Comparison of ENCODE assay signal across 20 mouse cellular contexts in genomic region chr4:59686716-59687115, GRCm38 (mm10).
"Had no signal": no experiment of that assay in that cellular context is flagged by ENCODE, and none has a peak within 500 bp of the region (broad histone marks: within the 10 kb centered on the region; RNA-seq: fewer than 3 reads in every experiment).

No protein-coding gene starts in this region.

- H3K9me3 ChIP-seq: liver, embryonic 15.5 days; lung, embryonic 15.5 days; megakaryocyte, embryonic 14.5 days; midbrain, embryonic 10.5 days; midbrain, embryonic 13.5 days; neural tube, embryonic 12.5 days; neural tube, embryonic 15.5 days; stomach, embryonic 15.5 days had no signal

- H3K4me3 ChIP-seq: layer of hippocampus, adult 2 months; liver, embryonic 15.5 days; lung, embryonic 15.5 days; megakaryocyte, embryonic 14.5 days; midbrain, embryonic 10.5 days; midbrain, embryonic 13.5 days; neural tube, embryonic 12.5 days; neural tube, embryonic 15.5 days; stomach, embryonic 15.5 days had no signal

- H3K9ac ChIP-seq: liver, embryonic 15.5 days; lung, embryonic 15.5 days; midbrain, embryonic 13.5 days; neural tube, embryonic 12.5 days; neural tube, embryonic 15.5 days; stomach, embryonic 15.5 days had no signal

- H3K36me3 ChIP-seq: stomach, embryonic 15.5 days had no signal

- H3K27ac ChIP-seq: kidney, postnatal 0 days; layer of hippocampus, adult 2 months; liver, embryonic 15.5 days; lung, embryonic 15.5 days; midbrain, embryonic 10.5 days; midbrain, embryonic 13.5 days; neural tube, embryonic 12.5 days; neural tube, embryonic 15.5 days; stomach, embryonic 15.5 days had no signal

- H3K4me2 ChIP-seq: liver, embryonic 15.5 days; lung, embryonic 15.5 days; midbrain, embryonic 13.5 days; neural tube, embryonic 12.5 days; neural tube, embryonic 15.5 days; stomach, embryonic 15.5 days had no signal

- H3K4me1 ChIP-seq: lung, embryonic 15.5 days had no signal

- H3K27me3 ChIP-seq: liver, embryonic 15.5 days; lung, embryonic 15.5 days; megakaryocyte, embryonic 14.5 days; midbrain, embryonic 13.5 days; neural tube, embryonic 12.5 days; neural tube, embryonic 15.5 days; stomach, embryonic 15.5 days had no signal

- DNase-seq: kidney, adult 2 months; kidney, postnatal 25 days; lung, adult 18-20 months; lung, postnatal 10 days; lung, postnatal 36 days; right cerebral cortex, adult 18-20 months; right cerebral cortex, postnatal 14 days; right cerebral cortex, postnatal 4 days; thymus, postnatal 25 days had no signal

- ATAC-seq: intestine, postnatal 0 days; midbrain, embryonic 13.5 days had no signal
